Mouse (Mus musculus): ENCODE results near the gene Dcst2. TPM values are rescaled to one million over a fixed set of nuclear protein-coding genes. Genes with fewer than 3 reads are reported as not detected.
A peak's percentile ranks its signal among the peaks of the same experiment; 100 is the strongest.

Dcst2 gene
- polyA plus RNA-seq, 1 experiment from 2014 or later, result not detected

DNA sequence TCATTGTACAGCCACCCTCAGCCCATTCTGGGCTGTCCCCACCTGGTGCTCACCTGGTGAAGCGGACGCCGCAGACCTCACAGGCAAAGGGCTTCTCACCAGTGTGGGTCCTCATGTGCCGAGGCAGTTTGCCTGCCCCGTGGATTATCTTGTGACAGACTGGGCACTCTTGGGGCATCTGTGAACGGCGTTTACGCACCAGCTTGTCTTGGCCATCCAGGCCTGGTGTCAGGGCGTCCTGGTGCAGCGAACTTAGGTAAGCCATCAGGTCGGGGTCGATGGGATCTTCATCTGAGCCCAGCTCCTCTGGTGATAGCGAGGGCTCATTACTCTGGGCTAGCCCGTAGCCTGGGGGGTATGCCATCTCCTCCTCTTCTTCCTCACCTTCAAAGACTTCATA, 18.5 kb downstream of the Dcst2 start:
- no peak for ATAC-seq (ENCODE audit: low read depth)
- no peak for DNase-seq (ENCODE audit: low spot score)
- no peak overlapping the region for H3K4me3 ChIP-seq (ENCODE audit: low read depth, low read length)
- WGBS, result 94% methylated on average over 14 of the region's 14 CpGs
- H3K4me2 ChIP-seq (ENCODE audit: low read depth, low read length), result no peak overlapping the region
- 0 out of 2 replicates have a peak, but pooled peaks cover 5% of the 10 kb centered on the region for H3K36me3 ChIP-seq (ENCODE audit: control insufficient read depth, insufficient read depth, low read length)
- no peaks in the 10 kb centered on the region for H3K9me3 ChIP-seq (ENCODE audit: control insufficient read depth, low read length)
- no peak overlapping the region for H3K27ac ChIP-seq (replicated peaks; ENCODE audit: low read depth, low read length)
- H3K4me1 ChIP-seq (ENCODE audit: control insufficient read depth, insufficient read depth, low read length), result 0 out of 2 replicates have a peak, but pooled peaks cover 3% of the 10 kb centered on the region
- H3K9ac ChIP-seq (ENCODE audit: low read depth, low read length), result no peak overlapping the region
- H3K27me3 ChIP-seq (replicated peaks; ENCODE audit: control insufficient read depth, insufficient read depth, low read length), result no peaks in the 10 kb centered on the region

GRCm38 (mm10) chr3:89380711-89381110, 18.9 kb downstream of the Dcst2 start:
- H3K4me3 ChIP-seq (ENCODE audit: low read depth, low read length), result no peak overlapping the region
- H3K27ac ChIP-seq (replicated peaks; ENCODE audit: low read depth, low read length), result no peak overlapping the region
- DNase-seq (ENCODE audit: low spot score) (no peak), ATAC-seq (ENCODE audit: low read depth) (no peak)
- H3K4me2 ChIP-seq (ENCODE audit: low read depth, low read length), result no peak overlapping the region
- no peak overlapping the region for H3K9ac ChIP-seq (ENCODE audit: low read depth, low read length)
- H3K4me1 ChIP-seq (ENCODE audit: control insufficient read depth, insufficient read depth, low read length), result 0 out of 2 replicates have a peak, but pooled peaks cover 8% of the 10 kb centered on the region
- 90% methylated on average over 17 of the region's 18 CpGs for WGBS
- H3K36me3 ChIP-seq (ENCODE audit: control insufficient read depth, insufficient read depth, low read length), result 0 out of 2 replicates have a peak, but pooled peaks cover 5% of the 10 kb centered on the region
- no peaks in the 10 kb centered on the region for H3K27me3 ChIP-seq (replicated peaks; ENCODE audit: control insufficient read depth, insufficient read depth, low read length)
- no peaks in the 10 kb centered on the region for H3K9me3 ChIP-seq (ENCODE audit: control insufficient read depth, low read length)

DNA sequence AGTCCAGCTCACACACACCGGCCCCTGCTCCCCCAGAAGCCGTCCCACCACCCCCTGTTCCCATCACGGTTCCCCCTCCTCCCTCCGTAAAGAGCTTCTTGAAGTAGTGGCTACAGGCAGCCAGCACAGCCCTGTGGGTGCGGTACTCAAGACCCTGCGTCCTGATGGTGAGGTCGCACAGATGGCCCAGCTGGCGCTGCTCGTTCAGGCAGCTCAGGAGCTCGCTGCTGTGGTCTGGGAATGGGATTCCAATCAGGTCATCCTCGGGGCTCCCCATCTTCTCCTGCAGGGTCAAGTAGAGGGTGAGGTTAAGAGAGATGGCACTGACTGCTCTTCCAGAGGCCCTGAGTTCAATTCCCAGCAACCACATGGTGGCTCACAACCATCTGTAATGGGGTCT, 19.5 kb downstream of the Dcst2 start:
- 80% methylated on average over 11 of the region's 11 CpGs for WGBS
- Histone ChIP-seq H3K4me3 (ENCODE audit: low read depth, low read length) (no peak overlapping the region), H3K4me2 (ENCODE audit: low read depth, low read length) (no peak overlapping the region), H3K9me3 (ENCODE audit: control insufficient read depth, low read length) (no peaks in the 10 kb centered on the region), H3K36me3 (ENCODE audit: control insufficient read depth, insufficient read depth, low read length) (0 out of 2 replicates have a peak, but pooled peaks cover 5% of the 10 kb centered on the region), H3K27ac (replicated peaks; ENCODE audit: low read depth, low read length) (no peak overlapping the region), H3K4me1 (ENCODE audit: control insufficient read depth, insufficient read depth, low read length) (0 out of 2 replicates have a peak, but pooled peaks cover 8% of the 10 kb centered on the region), H3K27me3 (replicated peaks; ENCODE audit: control insufficient read depth, insufficient read depth, low read length) (no peaks in the 10 kb centered on the region), H3K9ac (ENCODE audit: low read depth, low read length) (no peak overlapping the region)
- DNase-seq (ENCODE audit: low spot score), result no peak
- no peak for ATAC-seq (ENCODE audit: low read depth)

- Histone ChIP-seq H3K4me2 (ENCODE audit: low read depth, low read length) (no peak overlapping the region), H3K27me3 (replicated peaks; ENCODE audit: control insufficient read depth, insufficient read depth, low read length) (no peaks in the 10 kb centered on the region), H3K4me3 (ENCODE audit: low read depth, low read length) (no peak overlapping the region), H3K4me1 (ENCODE audit: control insufficient read depth, insufficient read depth, low read length) (peaks cover 13% of the 10 kb centered on the region; the same call in 1 of the 2 replicates), H3K27ac (replicated peaks; ENCODE audit: low read depth, low read length) (no peak overlapping the region), H3K9me3 (ENCODE audit: control insufficient read depth, low read length) (no peaks in the 10 kb centered on the region), H3K36me3 (ENCODE audit: control insufficient read depth, insufficient read depth, low read length) (0 out of 2 replicates have a peak, but pooled peaks cover 5% of the 10 kb centered on the region), H3K9ac (ENCODE audit: low read depth, low read length) (no peak overlapping the region)
- ATAC-seq (ENCODE audit: low read depth) (no peak), DNase-seq (ENCODE audit: low spot score) (no peak)
- WGBS, result 84% methylated on average over 9 of the region's 9 CpGs
Observed at GRCm38 (mm10) chr3:89382033-89382882, 20.5 kb downstream of the Dcst2 start.

- H3K4me1 ChIP-seq (ENCODE audit: control insufficient read depth, insufficient read depth, low read length), result peaks cover 13% of the 10 kb centered on the region; the same call in 1 of the 2 replicates
- H3K9ac ChIP-seq (ENCODE audit: low read depth, low read length), result no peak overlapping the region
- no peak overlapping the region for H3K27ac ChIP-seq (replicated peaks; ENCODE audit: low read depth, low read length)
- ATAC-seq (ENCODE audit: low read depth), result no peak
- 63% methylated on average over 5 of the region's 5 CpGs for WGBS
- no peaks in the 10 kb centered on the region for H3K27me3 ChIP-seq (replicated peaks; ENCODE audit: control insufficient read depth, insufficient read depth, low read length)
- DNase-seq (ENCODE audit: low spot score), result no peak
- no peaks in the 10 kb centered on the region for H3K9me3 ChIP-seq (ENCODE audit: control insufficient read depth, low read length)
- H3K36me3 ChIP-seq (ENCODE audit: control insufficient read depth, insufficient read depth, low read length), result 0 out of 2 replicates have a peak, but pooled peaks cover 5% of the 10 kb centered on the region
- no peak overlapping the region for H3K4me2 ChIP-seq (ENCODE audit: low read depth, low read length)
- H3K4me3 ChIP-seq (ENCODE audit: low read depth, low read length), result no peak overlapping the region
Observed at GRCm38 (mm10) chr3:89382950-89383349, 21.2 kb downstream of the Dcst2 start.

DNA sequence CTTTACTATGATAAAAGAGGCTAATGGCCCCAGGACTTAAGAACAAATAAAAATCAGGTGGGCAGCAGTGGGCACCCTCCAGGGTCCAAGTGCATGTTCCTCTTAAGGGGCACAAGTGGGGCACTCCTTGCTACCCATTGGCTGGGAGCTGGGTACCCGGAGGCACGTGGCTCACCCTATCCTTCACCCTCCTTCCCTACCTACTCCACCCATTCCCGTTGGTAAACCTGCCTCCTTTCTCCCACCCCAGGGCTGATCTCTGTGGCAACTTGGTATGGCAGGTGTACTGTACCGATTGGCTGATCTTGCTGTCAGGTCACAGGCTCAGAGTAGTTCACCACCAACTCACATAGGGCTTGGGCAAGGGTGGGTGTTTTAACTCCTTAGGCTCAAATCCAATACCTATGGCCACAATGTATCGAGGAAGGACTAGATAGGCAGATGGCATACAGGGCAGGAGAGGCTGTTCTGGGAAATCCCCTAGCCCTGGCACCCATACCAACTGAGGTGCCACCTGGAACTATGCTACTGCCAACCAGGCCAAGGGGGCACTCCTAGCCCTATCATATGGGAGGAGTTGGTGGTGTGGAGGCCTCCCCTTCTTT, 22.0 kb downstream of the Dcst2 start:
- no peaks in the 10 kb centered on the region for H3K9me3 ChIP-seq (ENCODE audit: control insufficient read depth, low read length)
- no peaks in the 10 kb centered on the region for H3K27me3 ChIP-seq (replicated peaks; ENCODE audit: control insufficient read depth, insufficient read depth, low read length)
- DNase-seq (ENCODE audit: low spot score) (no peak), ATAC-seq (ENCODE audit: low read depth) (no peak)
- no peak overlapping the region for H3K4me3 ChIP-seq (ENCODE audit: low read depth, low read length)
- peaks cover 13% of the 10 kb centered on the region; the same call in 1 of the 2 replicates for H3K4me1 ChIP-seq (ENCODE audit: control insufficient read depth, insufficient read depth, low read length)
- 0 out of 2 replicates have a peak, but pooled peaks cover 5% of the 10 kb centered on the region for H3K36me3 ChIP-seq (ENCODE audit: control insufficient read depth, insufficient read depth, low read length)
- no peak overlapping the region for H3K9ac ChIP-seq (ENCODE audit: low read depth, low read length)
- 76% methylated on average over 5 of the region's 5 CpGs for WGBS
- no peak overlapping the region for H3K4me2 ChIP-seq (ENCODE audit: low read depth, low read length)
- H3K27ac ChIP-seq (replicated peaks; ENCODE audit: low read depth, low read length), result no peak overlapping the region

- no peak for DNase-seq (ENCODE audit: low spot score)
- peak; percentile 38; the same call in 1 of the 2 replicates for ATAC-seq (ENCODE audit: low read depth)
- Histone ChIP-seq H3K9me3 (ENCODE audit: control insufficient read depth, low read length) (no peaks in the 10 kb centered on the region), H3K36me3 (ENCODE audit: control insufficient read depth, insufficient read depth, low read length) (0 out of 2 replicates have a peak, but pooled peaks cover under 1% of the 10 kb centered on the region), H3K4me2 (ENCODE audit: low read depth, low read length) (peak overlapping the region; percentile 7; the same call in 1 of the 2 replicates), H3K27ac (replicated peaks; ENCODE audit: low read depth, low read length) (no peak overlapping the region; the same call in 1 of the 2 replicates), H3K27me3 (replicated peaks; ENCODE audit: control insufficient read depth, insufficient read depth, low read length) (no peaks in the 10 kb centered on the region), H3K4me3 (ENCODE audit: low read depth, low read length) (no peak overlapping the region), H3K9ac (ENCODE audit: low read depth, low read length) (0 out of 2 replicates have a peak overlapping the region, but pooled peaks have one; percentile 19), H3K4me1 (ENCODE audit: control insufficient read depth, insufficient read depth, low read length) (peaks cover 13% of the 10 kb centered on the region; the same call in 1 of the 2 replicates)
- WGBS, result 57% methylated on average over 9 of the region's 12 CpGs
Observed at GRCm38 (mm10) chr3:89384331-89385076, 22.7 kb downstream of the Dcst2 start.

DNA sequence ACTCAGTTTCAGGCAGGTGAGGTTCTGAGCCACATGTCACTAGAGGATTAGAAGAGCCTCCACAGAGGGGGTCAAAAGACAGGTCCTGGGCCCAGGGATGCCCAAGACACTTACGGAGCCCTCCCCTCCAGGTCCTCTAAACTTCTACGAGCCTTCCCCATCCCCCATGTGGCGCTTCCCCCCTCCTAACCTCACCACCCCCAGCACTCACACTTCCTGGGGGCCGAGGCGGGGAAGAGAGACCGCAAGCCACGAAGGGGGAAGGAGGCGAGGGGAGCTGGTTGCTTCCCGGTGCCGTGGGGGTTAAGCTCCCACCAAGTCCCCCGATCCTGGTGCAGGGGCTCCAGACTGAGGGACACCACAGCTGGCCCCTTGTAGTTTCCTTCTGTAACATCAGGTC, 23.7 kb downstream of the Dcst2 start:
- ATAC-seq (ENCODE audit: low read depth) (no peak), DNase-seq (ENCODE audit: low spot score) (no peak)
- Histone ChIP-seq H3K36me3 (ENCODE audit: control insufficient read depth, insufficient read depth, low read length) (no peaks in the 10 kb centered on the region), H3K4me1 (ENCODE audit: control insufficient read depth, insufficient read depth, low read length) (peaks cover 13% of the 10 kb centered on the region; the same call in 1 of the 2 replicates), H3K27ac (replicated peaks; ENCODE audit: low read depth, low read length) (no peak overlapping the region; the same call in 1 of the 2 replicates), H3K4me2 (ENCODE audit: low read depth, low read length) (no peak overlapping the region), H3K9me3 (ENCODE audit: control insufficient read depth, low read length) (no peaks in the 10 kb centered on the region), H3K9ac (ENCODE audit: low read depth, low read length) (0 out of 2 replicates have a peak overlapping the region, but pooled peaks have one; percentile 1), H3K4me3 (ENCODE audit: low read depth, low read length) (no peak overlapping the region), H3K27me3 (replicated peaks; ENCODE audit: control insufficient read depth, insufficient read depth, low read length) (no peaks in the 10 kb centered on the region)
- 36% methylated on average over 8 of the region's 11 CpGs for WGBS

Measured in embryonic facial prominence, embryonic 14.5 days (tissue).